Mouse (Mus musculus): Measurements from ENCODE around the gene Tmprss3.

The Tmprss3 gene

DNA sequence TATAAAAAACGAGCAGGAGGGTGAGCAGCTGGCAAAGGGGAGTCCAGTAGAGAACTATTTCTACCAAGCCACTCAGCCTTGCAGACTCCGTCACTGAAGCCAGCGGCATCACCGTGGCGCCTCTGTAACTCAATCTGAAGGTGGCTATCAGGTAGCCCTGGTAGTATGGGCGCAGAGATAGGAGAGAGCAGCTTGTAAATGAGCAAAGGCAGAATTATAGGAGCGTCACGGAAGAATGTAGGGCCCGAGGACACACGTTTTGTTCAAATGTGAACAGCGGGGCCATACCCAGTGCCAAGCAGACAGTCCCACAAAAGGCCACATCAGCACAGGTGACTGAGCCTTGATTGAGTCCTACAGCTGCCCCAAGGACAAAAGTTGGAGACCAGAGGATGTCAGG is at the start of gene Tmprss3:
Gene Tmprss3 (minus strand): TSS at position 101 of the 400 bp plus-strand sequence.
- DNase-seq (ENCODE audit: low spot score in 2 of 2), result no peak

DNA sequence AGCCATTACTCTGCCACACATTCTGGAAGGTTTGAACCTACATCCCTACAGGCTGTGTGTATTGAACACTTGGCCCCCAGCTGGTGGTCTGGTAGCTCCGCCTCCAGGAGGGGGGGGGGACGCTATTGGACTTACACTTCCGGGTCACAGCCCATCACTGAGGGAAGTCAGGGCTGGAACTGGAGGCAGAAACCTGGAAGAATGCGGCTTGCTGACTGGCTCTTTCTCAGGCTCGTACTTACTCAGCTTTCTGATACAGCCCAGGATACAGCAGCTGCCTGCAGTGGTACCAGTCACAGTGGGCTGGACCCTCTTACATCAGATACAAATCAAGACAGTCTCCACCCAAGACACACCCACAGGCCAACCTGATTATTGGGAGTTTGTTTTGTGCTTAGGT is 48.4 kb upstream of the Tmprss3 start:
- DNase-seq (ENCODE audit: low spot score in 2 of 2), result no peak

GRCm38 (mm10) chr17:31245321-31245720 is 46.5 kb upstream of the Tmprss3 start:
- no peak for DNase-seq (ENCODE audit: low spot score in 2 of 2)

DNA sequence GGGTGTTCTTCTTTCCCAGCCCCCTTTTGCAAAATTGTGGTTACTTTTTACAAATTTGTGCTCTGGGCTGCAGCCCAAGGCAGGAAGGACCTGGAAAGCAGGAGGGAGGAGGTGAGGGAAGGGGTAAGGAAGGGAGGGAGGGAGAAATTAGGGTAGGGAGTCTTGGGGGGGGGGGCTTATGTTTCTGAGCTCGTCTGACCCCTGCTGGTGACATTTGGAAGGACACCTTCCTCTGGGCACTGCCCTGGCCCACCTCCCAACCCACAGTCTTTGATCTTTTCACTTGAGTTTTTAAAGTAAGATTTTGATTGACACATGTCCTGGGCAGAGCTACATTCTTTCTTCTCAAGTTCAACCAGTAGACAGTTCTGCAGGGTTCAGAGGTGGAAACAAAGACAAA is 44.0 kb upstream of the Tmprss3 start:
- DNase-seq (ENCODE audit: low spot score in 2 of 2), result peak in 1 of 2 experiments; percentile 52

GRCm38 (mm10) chr17:31241156-31241555 is 42.4 kb upstream of the Tmprss3 start:
- peak in 1 of 2 experiments; percentile 52 for DNase-seq (ENCODE audit: low spot score in 2 of 2)

GRCm38 (mm10) chr17:31238234-31239020 is 39.6 kb upstream of the Tmprss3 start:
- DNase-seq (ENCODE audit: low spot score in 2 of 2), result peak in 1 of 2 experiments; percentile 52

GRCm38 (mm10) chr17:31235915-31236314 is 37.1 kb upstream of the Tmprss3 start:
- DNase-seq (ENCODE audit: low spot score in 2 of 2), result no peak

DNA sequence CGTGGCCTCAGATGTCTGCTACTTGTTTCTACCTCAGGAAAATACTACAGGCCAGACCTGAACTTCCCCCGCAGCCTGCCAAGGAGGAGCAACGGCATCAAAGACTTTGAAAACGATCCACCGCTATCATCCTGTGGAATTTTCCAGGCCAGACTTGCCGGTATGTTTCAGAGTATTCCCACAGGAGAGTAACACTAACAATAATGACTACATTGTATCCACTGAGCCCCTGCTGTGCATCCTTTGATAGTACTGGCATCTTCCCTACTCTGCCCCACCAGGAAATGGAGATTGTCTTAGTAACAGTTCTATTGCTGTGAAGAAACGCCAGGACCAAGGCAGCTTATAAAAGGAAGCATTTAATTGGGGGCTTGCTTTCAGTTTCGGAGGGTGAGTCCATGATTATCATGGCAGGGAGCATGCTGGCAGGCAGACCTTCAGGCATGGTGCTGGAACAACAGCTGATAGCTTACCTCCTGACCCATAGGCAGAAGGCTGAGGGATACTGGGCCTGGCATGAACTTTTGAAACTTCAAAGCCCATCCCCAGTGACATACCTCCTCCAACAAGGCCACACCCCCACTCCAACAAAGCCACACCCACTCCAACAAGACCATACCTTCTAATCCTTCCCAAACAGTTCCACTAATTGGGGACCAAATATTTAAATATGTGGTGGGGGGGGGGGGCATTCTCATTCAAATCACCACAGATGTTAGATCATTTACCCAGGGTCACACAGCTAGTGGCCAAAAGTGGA is 33.7 kb upstream of the Tmprss3 start:
- no peak for DNase-seq (ENCODE audit: low spot score in 2 of 2)

GRCm38 (mm10) chr17:31231780-31232179 is 33.0 kb upstream of the Tmprss3 start:
- peak in 1 of 2 experiments; percentile 26 for DNase-seq (ENCODE audit: low spot score in 2 of 2)

DNA sequence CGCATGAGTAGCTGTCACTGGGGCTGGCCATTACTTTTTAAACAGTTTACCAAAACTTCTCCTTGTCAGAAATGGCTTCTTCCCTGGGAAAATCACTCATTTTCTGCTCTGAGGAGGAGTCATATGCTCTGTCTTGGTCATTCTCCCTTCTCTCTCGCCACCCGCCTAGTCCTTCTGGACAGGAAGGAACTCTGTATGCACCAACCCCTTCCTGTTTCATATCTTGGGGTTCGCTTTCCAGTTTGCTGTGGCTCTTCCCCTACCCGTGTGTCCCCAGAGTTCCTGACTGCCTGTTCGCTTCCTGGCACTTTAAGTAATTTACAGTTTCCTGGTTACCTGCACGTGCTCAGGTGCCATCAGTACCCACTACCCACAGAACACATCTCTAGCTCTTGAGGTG is 28.2 kb upstream of the Tmprss3 start:
- peak in 1 of 2 experiments; percentile 33 for DNase-seq (ENCODE audit: low spot score in 2 of 2)

- peak in 1 of 2 experiments; percentile 34 for DNase-seq (ENCODE audit: low spot score in 2 of 2)
Observed at GRCm38 (mm10) chr17:31226368-31226767, 27.6 kb upstream of the Tmprss3 start.

GRCm38 (mm10) chr17:31224591-31224990 is 25.8 kb upstream of the Tmprss3 start:
- DNase-seq (ENCODE audit: low spot score in 2 of 2), result no peak

DNA sequence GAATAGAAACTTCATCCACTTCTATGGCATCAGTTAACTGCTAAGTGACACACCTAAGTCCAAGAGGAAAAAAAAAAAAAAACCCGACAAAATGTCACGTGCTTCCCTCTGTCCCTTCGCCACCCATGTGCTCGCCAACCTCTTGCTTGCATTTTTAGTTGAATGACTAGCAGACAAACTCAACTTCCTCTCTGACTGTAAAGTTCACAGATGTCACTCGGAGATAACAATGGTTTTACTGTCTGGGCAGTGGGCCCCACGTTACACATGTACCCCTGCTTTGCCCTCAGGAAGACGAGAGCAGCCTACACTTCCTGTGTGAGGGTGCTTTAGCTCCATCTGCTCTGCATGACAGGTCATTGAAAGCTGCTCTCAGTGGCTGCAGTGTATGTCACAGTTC is 25.1 kb upstream of the Tmprss3 start:
- no peak for DNase-seq (ENCODE audit: low spot score in 2 of 2)

- no peak for DNase-seq (ENCODE audit: low spot score in 2 of 2)
Observed at GRCm38 (mm10) chr17:31222810-31223310, 24.1 kb upstream of the Tmprss3 start.

DNA sequence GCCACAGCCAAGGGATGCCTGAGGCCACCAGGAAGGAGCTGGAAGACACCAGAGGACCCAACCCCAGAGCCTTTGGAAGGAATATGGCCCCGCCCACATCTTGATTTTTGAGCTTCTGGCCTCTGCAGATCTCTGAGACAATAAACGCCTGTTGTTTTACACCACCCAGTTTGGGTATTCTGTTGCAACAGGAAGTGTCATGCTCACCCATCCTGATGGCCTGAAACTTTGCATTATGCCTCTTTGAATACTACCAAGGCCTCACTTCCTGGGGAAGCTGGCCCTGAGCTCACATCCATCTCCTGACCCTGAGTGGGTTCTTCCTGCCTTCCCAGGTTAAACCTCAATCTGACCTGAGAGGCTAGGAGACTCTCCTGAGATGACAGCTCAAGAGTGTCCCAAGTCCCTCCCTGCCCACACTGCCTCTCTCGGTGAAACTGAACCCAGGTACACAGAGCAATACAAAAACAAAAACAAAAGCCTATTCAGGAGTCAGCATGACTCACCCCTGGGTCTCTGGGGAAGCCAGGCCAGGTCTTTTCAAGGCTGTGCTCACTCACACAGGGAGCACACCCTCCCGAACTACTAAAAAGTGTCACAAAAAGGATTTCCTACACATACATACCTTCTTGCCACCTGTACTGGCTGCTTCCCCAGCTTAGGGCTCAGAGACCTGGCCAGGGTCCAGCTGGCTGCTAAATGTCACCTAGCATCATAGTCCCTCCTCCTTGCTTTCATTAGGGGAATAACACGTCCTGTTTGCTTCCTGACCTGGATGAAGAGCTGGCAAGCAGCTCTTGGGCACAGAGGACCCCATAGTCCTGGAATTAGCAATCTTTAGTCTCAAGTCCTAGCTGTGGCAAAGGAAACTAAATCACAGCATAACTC is 17.5 kb upstream of the Tmprss3 start:
- no peak for DNase-seq (ENCODE audit: low spot score in 2 of 2)

DNA sequence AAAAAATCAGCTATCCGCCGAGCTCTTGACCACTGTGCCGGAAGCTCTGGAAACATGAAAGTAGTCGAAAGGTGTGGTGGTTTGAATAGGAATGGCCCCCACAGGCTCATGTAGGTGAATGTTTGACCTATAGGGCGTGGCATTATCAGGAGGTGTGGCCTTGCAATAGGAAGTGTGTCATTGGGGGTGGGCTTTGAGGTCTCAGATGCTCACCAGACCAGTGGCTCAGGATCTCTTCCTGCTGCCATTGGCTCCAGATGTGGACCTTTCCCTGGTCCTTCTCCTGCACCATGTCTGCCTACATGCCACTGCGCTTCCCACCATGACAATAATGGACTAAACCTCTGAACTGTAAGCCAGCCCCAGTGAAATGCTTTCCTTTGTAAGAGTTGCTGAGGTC is 13.1 kb upstream of the Tmprss3 start:
- DNase-seq (ENCODE audit: low spot score in 2 of 2), result no peak

DNA sequence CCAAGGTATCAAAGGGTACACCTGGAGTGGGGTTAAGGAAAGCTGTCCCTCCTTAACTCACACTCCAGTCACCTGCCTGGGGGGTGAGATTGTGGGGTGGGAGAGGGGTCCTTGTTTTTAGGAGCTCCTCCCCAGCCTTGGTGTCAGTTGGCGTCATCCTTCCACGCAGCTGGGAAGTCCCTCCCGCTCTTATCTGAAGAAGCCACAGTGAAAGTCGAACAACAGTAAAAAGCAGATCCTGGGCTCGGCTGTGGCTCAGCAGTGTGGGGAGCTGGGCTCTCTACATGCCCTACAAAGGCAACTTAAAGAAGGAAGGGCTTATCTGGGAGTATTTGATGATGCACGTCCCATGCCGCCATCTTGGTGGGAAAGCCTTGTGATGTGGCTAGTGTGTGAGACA is 11.5 kb upstream of the Tmprss3 start:
- DNase-seq (ENCODE audit: low spot score in 2 of 2), result no peak

- no peak for DNase-seq (ENCODE audit: low spot score in 2 of 2)
Observed at GRCm38 (mm10) chr17:31209376-31209930, 10.7 kb upstream of the Tmprss3 start.

GRCm38 (mm10) chr17:31208654-31209053 is 9.9 kb upstream of the Tmprss3 start:
- DNase-seq (ENCODE audit: low spot score in 2 of 2), result no peak

- DNase-seq (ENCODE audit: low spot score in 2 of 2), result no peak
Observed at GRCm38 (mm10) chr17:31207771-31208334, 9.1 kb upstream of the Tmprss3 start, which contains the start of gene Ubash3a. TSS of gene Ubash3a (plus strand) at chr17:31207873.

DNA sequence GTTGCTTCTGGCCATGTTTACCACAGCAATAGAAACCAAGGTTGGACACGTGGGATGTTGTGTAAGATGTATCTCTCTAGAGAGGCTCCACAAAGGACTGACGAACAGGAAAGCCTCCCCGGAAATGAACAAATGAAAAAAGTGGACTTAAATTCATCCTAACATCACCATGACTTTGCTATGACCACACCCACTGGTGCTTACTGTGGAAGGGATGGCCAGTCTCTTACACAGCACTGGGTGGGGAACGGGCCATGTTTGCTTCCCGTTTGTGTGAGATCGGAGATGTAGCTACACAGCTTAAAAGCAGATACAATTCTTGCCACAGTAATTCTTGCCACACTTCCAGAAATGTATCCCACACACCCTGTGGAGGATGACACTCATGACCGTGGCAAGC is 2.5 kb downstream of the Tmprss3 start:
- DNase-seq (ENCODE audit: low spot score in 2 of 2), result no peak

Data from urinary bladder, postnatal 4 days (tissue).